Mouse (Mus musculus): ENCODE results near the gene Rab7b. TPM values are rescaled to one million over a fixed set of nuclear protein-coding genes. Genes with fewer than 3 reads are reported as not detected.

Gene Rab7b
- polyA plus RNA-seq, 1 experiment from 2014 or later: 0.65 TPM

DNA sequence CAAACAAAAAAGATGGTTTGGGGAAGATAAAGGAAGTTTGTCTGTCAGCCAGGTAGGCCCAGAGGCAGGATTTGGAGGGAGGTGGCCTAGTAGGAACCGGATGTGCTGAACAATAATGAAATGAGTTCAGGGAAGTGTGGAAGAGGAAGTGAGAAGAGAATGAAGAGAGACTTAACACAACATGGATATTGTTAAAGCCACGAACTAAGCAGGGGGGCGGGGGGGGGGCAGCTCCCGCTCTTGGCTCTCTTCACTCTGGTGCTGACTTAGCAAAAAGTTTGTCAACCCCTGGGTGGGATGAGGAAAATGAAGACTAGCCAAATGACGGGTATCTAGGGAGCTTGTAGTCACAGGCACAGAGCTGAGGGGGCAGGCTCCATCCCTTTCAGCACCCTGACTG is 12.0 kb downstream of the Rab7b start:
- WGBS: 85% methylated on average over 5 of the region's 5 CpGs
- no peaks in the 10 kb centered on the region for H3K27me3 ChIP-seq (ENCODE audit: low read depth, poor library complexity, severe bottlenecking)
- DNase-seq (ENCODE audit: low spot score): no peak

GRCm38 (mm10) chr1:131701391-131701790 is 12.9 kb downstream of the Rab7b start:
- Histone ChIP-seq H3K9me3 (replicated peaks) (no peaks in the 10 kb centered on the region), H3K4me3 (no peak overlapping the region), H3K36me3 (no peaks in the 10 kb centered on the region), H3K4me1 (no peaks in the 10 kb centered on the region), H3K27me3 (ENCODE audit: low read depth, poor library complexity, severe bottlenecking) (no peaks in the 10 kb centered on the region), H3K27ac (no peak overlapping the region)
- no peak for DNase-seq (ENCODE audit: low spot score)
- WGBS: 84% methylated on average over 5 of the region's 5 CpGs

More for the DNA sequence above, 12.0 kb downstream of the Rab7b start:
- Histone ChIP-seq H3K27ac (no peak overlapping the region), H3K4me1 (no peaks in the 10 kb centered on the region), H3K9me3 (replicated peaks) (no peaks in the 10 kb centered on the region), H3K4me3 (no peak overlapping the region), H3K36me3 (no peaks in the 10 kb centered on the region)

GRCm38 (mm10) chr1:131702094-131702766 is 13.7 kb downstream of the Rab7b start:
- no peak overlapping the region for H3K27ac ChIP-seq
- no peaks in the 10 kb centered on the region for H3K36me3 ChIP-seq
- no peaks in the 10 kb centered on the region for H3K27me3 ChIP-seq (ENCODE audit: low read depth, poor library complexity, severe bottlenecking)
- WGBS: 79% methylated on average over 8 of the region's 8 CpGs
- no peaks in the 10 kb centered on the region for H3K4me1 ChIP-seq
- DNase-seq (ENCODE audit: low spot score): no peak
- no peak overlapping the region for H3K4me3 ChIP-seq
- H3K9me3 ChIP-seq (replicated peaks): no peaks in the 10 kb centered on the region

- DNase-seq (ENCODE audit: low spot score): no peak
- 89% methylated on average over 2 of the region's 2 CpGs for WGBS
Observed at GRCm38 (mm10) chr1:131703482-131703881, 15.0 kb downstream of the Rab7b start.

GRCm38 (mm10) chr1:131708338-131708737 is 19.8 kb downstream of the Rab7b start:
- no peaks in the 10 kb centered on the region for H3K4me1 ChIP-seq
- 30% methylated on average over 4 of the region's 4 CpGs for WGBS
- H3K36me3 ChIP-seq: no peaks in the 10 kb centered on the region
- no peak overlapping the region for H3K27ac ChIP-seq
- no peaks in the 10 kb centered on the region for H3K9me3 ChIP-seq (replicated peaks)
- peak; percentile 42 for DNase-seq (ENCODE audit: low spot score)
- H3K4me3 ChIP-seq: no peak overlapping the region
- H3K27me3 ChIP-seq (ENCODE audit: low read depth, poor library complexity, severe bottlenecking): no peaks in the 10 kb centered on the region

More at GRCm38 (mm10) chr1:131703482-131703881, 15.0 kb downstream of the Rab7b start:
- H3K27ac ChIP-seq: no peak overlapping the region
- H3K4me3 ChIP-seq: no peak overlapping the region
- no peaks in the 10 kb centered on the region for H3K4me1 ChIP-seq
- no peaks in the 10 kb centered on the region for H3K9me3 ChIP-seq (replicated peaks)
- H3K36me3 ChIP-seq: no peaks in the 10 kb centered on the region
- no peaks in the 10 kb centered on the region for H3K27me3 ChIP-seq (ENCODE audit: low read depth, poor library complexity, severe bottlenecking)

DNA sequence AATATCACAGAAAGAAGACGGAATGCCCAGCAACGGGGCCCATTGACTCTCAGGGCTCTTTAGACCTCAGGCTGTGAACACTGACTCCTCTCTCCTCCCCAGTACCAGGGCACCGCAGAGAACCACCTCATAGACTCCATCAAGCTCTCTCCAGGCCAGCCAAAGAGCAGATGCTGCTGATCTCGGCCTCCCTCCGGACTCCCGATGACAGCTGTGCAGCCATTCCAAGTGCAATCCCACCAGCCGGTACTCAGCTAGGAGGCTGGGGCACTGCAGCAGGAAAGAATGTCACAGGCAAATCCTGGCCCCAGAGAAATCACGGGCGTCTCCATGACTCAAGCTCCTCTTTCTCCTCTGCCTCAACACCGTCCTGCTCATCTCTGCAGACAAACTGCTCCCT is 23.0 kb downstream of the Rab7b start:
- Histone ChIP-seq H3K4me1 (no peaks in the 10 kb centered on the region), H3K27ac (no peak overlapping the region), H3K4me3 (no peak overlapping the region), H3K9me3 (replicated peaks) (no peaks in the 10 kb centered on the region), H3K27me3 (ENCODE audit: low read depth, poor library complexity, severe bottlenecking) (no peaks in the 10 kb centered on the region), H3K36me3 (no peaks in the 10 kb centered on the region)
- DNase-seq (ENCODE audit: low spot score): no peak
- whole genome bisulfite sequencing: 82% methylated on average over 10 of the region's 10 CpGs

- Histone ChIP-seq H3K36me3 (no peaks in the 10 kb centered on the region), H3K27ac (no peak overlapping the region), H3K4me1 (no peaks in the 10 kb centered on the region), H3K9me3 (replicated peaks) (no peaks in the 10 kb centered on the region), H3K4me3 (no peak overlapping the region), H3K27me3 (ENCODE audit: low read depth, poor library complexity, severe bottlenecking) (no peaks in the 10 kb centered on the region)
- peak; percentile 82 for DNase-seq (ENCODE audit: low spot score)
- WGBS: 36% methylated on average over 2 of the region's 2 CpGs
Observed at GRCm38 (mm10) chr1:131712386-131712785, 23.9 kb downstream of the Rab7b start.

DNA sequence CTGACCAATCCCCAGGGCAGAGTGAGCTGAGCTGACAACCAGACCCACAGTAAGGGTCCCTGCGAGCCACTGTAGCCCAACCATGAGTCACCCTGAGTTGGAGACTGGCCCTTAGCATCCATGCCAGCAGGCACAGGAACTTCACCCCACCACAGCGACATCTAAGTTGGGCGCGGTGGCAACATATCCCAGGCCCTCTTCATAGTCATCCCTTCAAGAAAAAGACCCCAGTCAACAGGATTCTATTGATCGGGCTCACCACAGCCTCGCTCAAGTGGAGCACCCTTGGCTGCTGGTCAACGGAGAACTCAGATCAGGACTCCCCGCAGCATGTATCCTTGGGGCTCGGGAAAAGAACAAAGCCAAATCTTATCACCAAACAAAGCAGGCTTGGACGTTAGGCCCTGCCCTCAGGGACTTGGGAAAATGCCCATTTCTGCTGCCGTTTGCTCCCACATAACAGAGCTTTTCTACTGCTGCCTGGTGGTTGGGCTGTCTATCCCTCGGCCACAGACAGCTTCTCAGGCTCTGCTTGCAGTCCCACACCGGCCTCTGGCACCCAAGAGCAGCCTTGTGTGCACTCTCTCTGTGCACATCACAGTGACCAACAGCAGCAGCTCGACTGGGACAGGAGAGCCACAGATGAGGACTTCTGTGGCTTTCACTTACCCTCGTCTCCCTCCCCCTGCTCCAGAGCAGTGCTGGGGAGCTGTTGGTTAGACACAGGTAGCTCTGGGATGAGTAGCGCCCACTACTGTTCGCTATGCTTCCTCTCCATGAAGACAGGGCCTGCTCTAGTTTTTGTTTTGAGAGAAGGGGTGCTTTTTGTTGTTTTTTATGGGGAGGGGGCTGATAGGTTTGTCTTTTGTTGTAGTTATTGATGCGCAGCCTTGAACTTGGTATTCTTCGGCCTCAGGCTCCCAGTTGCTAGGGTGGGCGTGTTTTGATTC is 26.2 kb downstream of the Rab7b start:
- Histone ChIP-seq H3K36me3 (no peaks in the 10 kb centered on the region), H3K27ac (no peak overlapping the region), H3K27me3 (ENCODE audit: low read depth, poor library complexity, severe bottlenecking) (no peaks in the 10 kb centered on the region), H3K4me1 (peaks cover 6% of the 10 kb centered on the region; the same call in 1 of the 2 replicates), H3K9me3 (replicated peaks) (no peaks in the 10 kb centered on the region), H3K4me3 (no peak overlapping the region)
- 72% methylated on average over 20 of the region's 20 CpGs for WGBS
- DNase-seq (ENCODE audit: low spot score): no peak

DNA sequence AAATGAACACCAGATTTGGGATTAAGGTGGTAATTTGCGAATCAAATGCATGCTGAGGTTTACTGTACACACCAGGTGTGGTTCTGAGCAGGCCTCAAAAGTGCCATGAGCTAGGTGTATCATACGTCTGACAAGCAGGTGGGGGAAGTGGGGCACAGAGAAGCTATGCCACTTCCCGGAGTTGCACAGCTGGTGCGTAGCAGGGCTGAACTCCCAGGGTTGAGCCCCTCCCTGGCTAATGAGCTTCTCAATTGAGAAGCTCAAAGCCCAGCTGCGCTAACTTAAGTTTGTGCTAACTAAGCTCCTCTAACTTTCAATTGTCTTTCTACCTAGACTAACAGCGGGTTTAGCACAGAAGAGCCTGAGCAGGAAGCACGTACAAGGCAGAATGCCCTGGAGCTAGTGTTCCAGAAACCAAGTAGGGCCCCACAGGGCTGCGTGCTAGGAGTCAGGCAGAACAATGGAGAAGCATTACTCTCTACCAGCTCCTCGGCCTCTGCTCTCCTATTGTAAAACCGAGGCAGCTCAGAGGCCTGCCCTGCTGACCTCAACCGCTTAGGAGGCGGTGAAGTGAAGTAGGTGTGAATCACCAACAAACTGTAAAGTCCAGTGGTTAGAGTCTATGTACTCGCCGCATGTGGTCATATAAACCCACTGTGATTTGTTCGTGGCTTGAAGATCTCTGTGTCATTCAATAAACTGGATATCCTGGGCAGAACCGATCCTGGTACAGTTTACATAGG is 30.6 kb downstream of the Rab7b start:
- H3K27ac ChIP-seq: no peak overlapping the region
- no peak for DNase-seq (ENCODE audit: low spot score)

GRCm38 (mm10) chr1:131721989-131722388 is 33.5 kb downstream of the Rab7b start:
- Histone ChIP-seq H3K27ac (no peak overlapping the region), H3K36me3 (no peaks in the 10 kb centered on the region), H3K4me1 (peaks cover 6% of the 10 kb centered on the region; the same call in 1 of the 2 replicates), H3K27me3 (ENCODE audit: low read depth, poor library complexity, severe bottlenecking) (no peaks in the 10 kb centered on the region), H3K4me3 (no peak overlapping the region), H3K9me3 (replicated peaks) (no peaks in the 10 kb centered on the region)
- WGBS: 89% methylated on average over 3 of the region's 3 CpGs
- DNase-seq (ENCODE audit: low spot score): no peak

More for the DNA sequence above, 30.6 kb downstream of the Rab7b start:
- no peaks in the 10 kb centered on the region for H3K36me3 ChIP-seq
- 74% methylated on average over 16 of the region's 16 CpGs for WGBS
- H3K4me3 ChIP-seq: no peak overlapping the region
- H3K9me3 ChIP-seq (replicated peaks): no peaks in the 10 kb centered on the region
- peaks cover 6% of the 10 kb centered on the region; the same call in 1 of the 2 replicates for H3K4me1 ChIP-seq
- no peaks in the 10 kb centered on the region for H3K27me3 ChIP-seq (ENCODE audit: low read depth, poor library complexity, severe bottlenecking)

GRCm38 (mm10) chr1:131723549-131723948 is 35.1 kb downstream of the Rab7b start:
- DNase-seq (ENCODE audit: low spot score): no peak
- H3K4me3 ChIP-seq: no peak overlapping the region
- no peak overlapping the region for H3K27ac ChIP-seq
- no peaks in the 10 kb centered on the region for H3K9me3 ChIP-seq (replicated peaks)
- H3K27me3 ChIP-seq (ENCODE audit: low read depth, poor library complexity, severe bottlenecking): no peaks in the 10 kb centered on the region
- H3K4me1 ChIP-seq: peaks cover 6% of the 10 kb centered on the region; the same call in 1 of the 2 replicates
- H3K36me3 ChIP-seq: no peaks in the 10 kb centered on the region
- 79% methylated on average over 4 of the region's 4 CpGs for WGBS

DNA sequence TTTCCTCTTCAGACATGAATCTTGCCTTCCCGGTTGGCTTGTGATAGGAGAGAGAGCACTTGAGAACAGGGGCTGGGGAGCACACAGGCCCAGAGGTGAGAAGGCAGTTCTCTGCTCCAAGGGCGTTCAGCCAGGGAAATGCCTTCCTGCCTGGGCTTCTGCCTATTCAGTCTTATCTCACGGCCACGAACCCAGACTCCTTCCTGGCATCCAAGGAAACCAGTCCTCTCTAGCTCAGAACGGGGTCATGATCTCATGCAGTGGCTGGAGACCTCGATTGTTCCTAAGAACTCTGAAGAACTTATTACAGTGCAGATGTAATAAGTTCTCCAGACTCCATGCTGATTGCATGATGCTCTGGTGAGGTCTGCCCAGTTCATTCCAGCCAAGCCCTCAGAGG is 38.1 kb downstream of the Rab7b start:
- Histone ChIP-seq H3K4me1 (no peaks in the 10 kb centered on the region), H3K9me3 (replicated peaks) (no peaks in the 10 kb centered on the region), H3K36me3 (no peaks in the 10 kb centered on the region), H3K27ac (no peak overlapping the region), H3K4me3 (no peak overlapping the region), H3K27me3 (ENCODE audit: low read depth, poor library complexity, severe bottlenecking) (no peaks in the 10 kb centered on the region)
- WGBS: 75% methylated on average over 6 of the region's 6 CpGs
- no peak for DNase-seq (ENCODE audit: low spot score)

Measured in limb, embryonic 10.5 days (tissue).